Mouse (Mus musculus) heart, postnatal 36 days (tissue): Measurements from ENCODE around the gene Tmem120b. TPM values are rescaled to one million over a fixed set of nuclear protein-coding genes. Genes with fewer than 3 reads are reported as not detected.

Experiments
- DNase-seq, 2 experiments: peaks; one replicate each; pipeline ENCODE4 v3.0.0; 2021 to 2022
- intact Hi-C: fragments of 180-260 bp; cut with DNase I; formaldehyde crosslinking; loops from one replicate; pipeline ENCODE4 v1.15.1; 2025
- total RNA-seq, 2 experiments: library from RNA; stranded (reverse); gene quantifications; 2 replicates each; pipeline ENCODE4 v1.2.3; 2021

Gene Tmem120b
- total RNA-seq, 2 experiments from 2014 or later, result 7.3 to 10.7 TPM

DNA sequence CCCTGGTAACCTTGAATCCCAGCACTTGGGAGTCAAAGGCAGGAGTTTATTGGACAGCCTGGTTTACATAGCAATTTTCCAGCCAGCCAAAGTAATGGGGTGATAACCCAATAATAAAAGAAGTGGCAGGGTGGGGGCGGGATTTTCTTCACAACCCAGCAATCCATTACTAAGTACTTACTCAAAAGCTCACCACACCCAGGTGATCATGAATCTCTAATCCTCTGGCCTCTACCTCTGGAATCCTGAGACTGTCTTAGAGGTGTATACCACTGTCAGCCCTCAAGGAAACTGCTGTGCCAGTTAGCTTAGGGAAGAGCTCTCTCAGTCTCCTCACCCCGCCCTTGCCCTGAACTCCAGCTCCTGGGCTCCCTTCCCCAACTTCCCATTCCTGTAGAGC is 18.3 kb downstream of the Tmem120b start:
- no peak for DNase-seq
- intact Hi-C loops, result no loop called here

DNA sequence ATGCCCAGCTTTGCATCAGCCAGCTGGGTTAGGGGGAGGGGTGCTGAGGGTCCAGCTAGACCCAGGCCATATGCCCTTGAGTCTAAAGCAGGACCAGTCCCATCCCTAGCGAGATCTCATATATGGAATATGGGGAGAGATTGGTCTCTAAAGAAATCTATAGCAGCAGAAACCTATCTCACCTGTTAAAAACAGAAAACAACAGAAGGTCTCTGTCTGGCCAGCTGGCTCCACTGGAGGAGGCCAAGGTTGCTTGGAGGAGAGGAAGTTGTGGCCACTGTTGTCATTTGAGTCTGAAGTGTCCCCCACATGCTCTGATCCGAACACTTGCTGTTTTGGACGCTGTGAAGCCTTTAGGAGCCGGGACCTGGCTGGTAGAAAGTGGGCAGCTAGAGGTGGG is 20.6 kb downstream of the Tmem120b start:
- intact Hi-C loops, result no loop called here

GRCm38 (mm10) chr5:123090560-123091306 is 22.5 kb downstream of the Tmem120b start:
- no peak for DNase-seq
- intact Hi-C loops, result no loop called here

More for the DNA sequence above, 20.6 kb downstream of the Tmem120b start:
- no peak for DNase-seq

DNA sequence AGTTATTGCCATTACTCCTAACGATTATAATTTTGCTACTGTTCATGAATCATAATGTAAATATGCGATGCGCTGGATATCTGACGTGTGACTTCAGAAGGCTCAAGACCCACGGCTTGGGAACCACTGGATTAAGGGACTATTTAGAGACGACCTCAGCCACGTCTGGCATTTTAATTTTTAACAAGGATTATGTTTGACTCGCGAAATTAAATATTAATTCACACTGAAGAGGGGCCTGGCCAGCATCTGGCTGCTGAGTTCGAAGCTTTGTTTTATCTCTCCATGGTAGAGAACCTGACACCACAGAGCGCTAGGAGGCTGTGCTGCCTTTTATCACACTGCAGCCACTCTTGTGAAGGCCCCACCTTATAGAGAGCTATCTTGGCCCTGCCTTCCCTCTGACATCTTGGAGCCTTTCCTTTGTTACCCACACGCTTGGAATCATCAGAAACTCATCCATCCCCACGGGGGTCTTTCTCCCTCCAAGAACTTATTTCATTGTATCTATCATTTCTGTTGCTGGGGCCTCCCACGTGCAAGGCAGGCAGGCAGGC is 24.9 kb downstream of the Tmem120b start:
- no peak for DNase-seq
- intact Hi-C loops, result no loop called here

GRCm38 (mm10) chr5:123094238-123094991 is 26.2 kb downstream of the Tmem120b start:
- intact Hi-C loops, result no loop called here
- DNase-seq, result no peak

- intact Hi-C loops, result no loop called here
- DNase-seq, result no peak
These were observed 28.1 kb downstream of the Tmem120b start for GRCm38 (mm10) chr5:123096299-123096698.

DNA sequence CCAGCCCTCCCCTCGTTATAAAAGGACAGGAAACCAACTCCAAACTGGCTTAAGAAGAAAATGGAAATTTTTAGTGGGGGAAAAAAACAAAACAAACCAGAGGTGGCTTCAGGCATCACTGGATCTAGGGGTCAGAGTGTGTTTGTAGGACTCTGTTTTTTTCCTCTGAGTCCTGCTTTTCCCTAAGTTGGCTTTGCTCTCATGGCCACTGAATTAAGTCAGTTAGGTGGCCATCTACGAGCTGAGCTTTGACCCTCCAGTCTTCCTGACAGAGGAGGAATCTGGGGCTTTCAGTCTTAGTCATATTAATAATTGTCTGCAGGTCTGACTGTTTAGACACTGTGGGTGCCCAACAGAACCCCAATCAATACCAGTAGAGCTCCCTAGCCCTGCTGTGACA is 30.3 kb downstream of the Tmem120b start:
- DNase-seq, result no peak
- intact Hi-C loops, result no loop called here

DNA sequence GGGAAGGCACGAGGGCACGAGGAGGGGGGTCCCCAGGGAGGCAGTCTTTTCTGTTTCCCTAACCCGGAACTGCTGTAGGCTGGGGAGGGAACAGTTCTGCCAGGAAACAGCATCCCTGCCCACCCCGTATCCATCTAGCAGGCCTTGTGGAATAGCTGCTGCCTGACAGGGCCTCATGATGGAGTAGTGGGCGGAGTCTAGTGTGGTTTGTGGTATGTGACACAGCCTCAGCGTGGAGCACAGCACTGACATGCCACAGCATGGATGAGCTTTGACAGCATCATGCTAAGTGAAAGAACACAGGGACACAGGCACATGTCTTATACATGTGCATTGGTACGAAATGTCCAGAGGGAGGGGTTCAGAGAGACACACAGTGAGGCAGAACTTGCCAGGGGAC is 34.2 kb downstream of the Tmem120b start:
- DNase-seq, result no peak
- intact Hi-C loops, result no loop called here

GRCm38 (mm10) chr5:123103556-123103955 is 35.3 kb downstream of the Tmem120b start:
- intact Hi-C loops, result no loop called here
- no peak for DNase-seq

GRCm38 (mm10) chr5:123104769-123105168 is 36.6 kb downstream of the Tmem120b start:
- no peak for DNase-seq
- intact Hi-C loops, result no loop called here

DNA sequence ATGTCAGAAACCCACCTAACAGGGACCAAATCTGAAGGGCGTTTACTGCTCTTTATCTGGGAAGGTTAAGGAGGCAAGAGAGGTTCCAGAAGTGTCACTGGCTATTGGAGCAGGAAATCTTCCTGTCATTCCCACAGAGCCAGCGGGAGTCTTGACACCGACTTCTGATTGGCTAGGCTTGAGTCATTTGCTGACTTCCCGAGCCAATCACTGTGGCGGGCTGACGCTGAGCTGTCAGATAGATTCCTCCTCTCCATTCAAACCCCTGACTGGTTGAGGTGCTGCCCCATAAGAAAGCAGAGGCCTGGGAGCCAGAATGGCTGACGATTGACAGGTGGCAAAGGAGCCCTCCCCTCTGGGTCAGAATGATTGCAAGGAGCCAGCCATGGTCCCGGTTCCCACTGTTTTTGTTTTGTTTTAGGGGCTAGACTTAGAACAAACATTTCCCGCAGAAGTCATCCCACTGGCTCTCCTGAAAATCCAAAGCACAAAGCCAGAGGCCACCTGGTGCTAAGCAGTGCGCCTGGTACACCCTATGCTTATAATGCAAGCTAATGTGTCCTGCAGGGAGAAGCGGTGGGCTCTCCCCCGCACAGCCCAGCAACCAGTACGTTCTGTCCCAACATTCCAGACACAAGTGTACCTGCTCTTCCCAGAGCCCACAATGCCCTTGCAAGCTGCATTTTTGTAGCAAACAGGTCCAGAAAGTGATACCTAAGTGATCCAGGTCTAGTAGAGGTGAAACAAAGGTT is 41.4 kb downstream of the Tmem120b start:
- DNase-seq, result peak in 1 of 2 experiments; percentile 6
- intact Hi-C loops, result no loop called here

DNA sequence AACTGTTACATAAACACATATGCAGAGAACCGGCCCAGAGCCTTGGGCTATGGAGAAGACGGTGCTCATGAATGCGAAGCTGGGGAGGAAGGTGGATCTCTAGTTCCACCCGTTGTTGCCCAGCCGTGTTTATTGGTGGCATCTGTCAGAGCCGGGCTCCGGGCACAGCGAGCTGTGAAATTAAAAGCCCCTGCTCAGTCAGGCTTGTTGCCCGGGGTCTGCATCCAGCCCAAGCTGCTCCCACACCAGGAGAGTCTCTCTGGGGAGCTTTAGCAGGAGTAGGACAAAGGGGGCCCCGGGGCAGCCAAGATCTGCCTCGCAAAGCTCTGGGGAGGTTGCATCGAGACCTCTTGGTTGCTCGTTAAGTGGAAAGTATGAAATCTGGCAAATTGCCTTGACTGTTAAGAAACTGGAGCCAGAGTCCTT is 42.1 kb downstream of the Tmem120b start:
- DNase-seq, result peak in 1 of 2 experiments; percentile 1
- intact Hi-C loops, result no loop called here

GRCm38 (mm10) chr5:123114109-123114508 is 45.9 kb downstream of the Tmem120b start:
- peak in 1 of 2 experiments; percentile 1 for DNase-seq
- intact Hi-C loops, result no loop called here

DNA sequence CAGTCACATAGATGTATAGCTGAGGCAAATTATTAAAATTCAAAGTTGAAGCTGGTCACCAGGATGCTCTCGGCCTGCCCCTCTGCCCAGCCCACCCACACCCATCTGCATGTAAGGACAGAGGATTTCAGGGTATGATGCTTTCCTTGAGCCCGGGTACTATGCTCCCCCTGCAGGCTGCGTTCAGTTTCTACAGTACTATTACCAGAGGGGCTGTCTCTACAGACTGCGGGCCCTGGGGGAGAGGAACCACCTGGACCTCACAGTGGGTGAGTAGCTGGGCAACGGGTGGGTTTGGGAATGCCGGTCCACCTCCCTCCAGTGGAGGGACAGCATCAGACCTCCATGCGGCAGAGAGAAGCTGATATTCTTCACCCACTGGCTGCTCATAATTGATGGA is 46.7 kb downstream of the Tmem120b start:
- peak in 1 of 2 experiments; percentile 9 for DNase-seq

DNA sequence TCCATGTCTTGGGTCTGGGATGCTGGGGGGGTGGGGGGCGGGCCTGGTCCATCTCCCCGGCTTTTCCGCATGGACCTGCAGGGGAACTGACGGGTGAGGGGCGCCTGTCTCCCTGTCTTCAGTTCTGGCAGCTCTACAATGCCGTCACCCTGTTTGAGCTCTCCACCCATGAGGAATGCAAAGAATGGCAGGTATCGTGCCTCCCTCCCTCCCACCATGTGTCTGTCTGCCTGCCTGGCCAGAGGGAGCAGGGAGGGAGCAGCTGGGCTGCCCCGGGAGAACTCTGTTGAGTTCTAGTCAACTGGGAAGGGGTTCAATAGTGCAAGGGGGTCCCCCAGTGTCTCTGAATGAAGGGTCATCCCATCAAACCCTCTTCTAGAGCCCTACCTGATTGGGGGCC is 47.9 kb downstream of the Tmem120b start:
- intact Hi-C loops, result loop anchor here (2.0 kb wide), 1 partner anchor 41 kb away; no protein-coding TSS in a partner anchor
- no peak for DNase-seq

More for the DNA sequence above, 46.7 kb downstream of the Tmem120b start:
- intact Hi-C loops, result no loop called here

DNA sequence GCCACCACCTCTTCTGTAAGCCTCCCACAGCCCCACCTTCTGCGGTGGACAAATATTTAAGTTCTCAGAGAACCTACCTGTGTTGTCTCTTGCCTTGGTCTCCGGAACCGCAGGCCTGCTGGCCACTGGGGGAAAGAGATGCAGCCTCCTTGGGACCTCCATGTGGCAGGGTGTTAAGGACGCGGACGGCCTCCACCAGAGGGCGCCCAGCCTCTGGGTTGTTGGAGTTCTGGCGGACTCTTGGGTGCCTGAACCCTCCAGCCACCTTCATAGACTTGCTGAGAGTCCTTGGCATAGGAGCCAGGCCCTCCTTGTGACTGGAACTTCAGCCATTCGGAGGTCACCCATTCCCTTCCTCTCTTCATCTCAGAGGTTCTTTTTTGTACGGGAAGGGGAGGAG is 49.0 kb downstream of the Tmem120b start:
- peak; percentile 80 to 87 for DNase-seq

GRCm38 (mm10) chr5:123117773-123118172 is 49.6 kb downstream of the Tmem120b start:
- DNase-seq, result no peak

More for the DNA sequence above, 49.0 kb downstream of the Tmem120b start:
- intact Hi-C loops, result loop anchor here (1.0 to 2.0 kb wide), 5 partner anchors 15 to 54 kb away; partner anchors contain the start of gene Rhof

GRCm38 (mm10) chr5:123118826-123119225 is 50.6 kb downstream of the Tmem120b start:
- intact Hi-C loops, result no loop called here

More at GRCm38 (mm10) chr5:123117773-123118172, 49.6 kb downstream of the Tmem120b start:
- intact Hi-C loops, result loop anchor here (1.0 to 2.0 kb wide), 5 partner anchors 15 to 54 kb away; partner anchors contain the start of gene Rhof

GRCm38 (mm10) chr5:123120624-123121215 is 52.5 kb downstream of the Tmem120b start:
- intact Hi-C loops, result no loop called here
- no peak for DNase-seq

More at GRCm38 (mm10) chr5:123118826-123119225, 50.6 kb downstream of the Tmem120b start:
- no peak for DNase-seq

GRCm38 (mm10) chr5:123122181-123122580 is 54.0 kb downstream of the Tmem120b start:
- intact Hi-C loops, result no loop called here
- no peak for DNase-seq
